Mouse (Mus musculus) monocyte, adult 2 months (primary cell): ENCODE results near the gene Atcay.

Source experiments
- DNase-seq, 2 experiments: peaks; one replicate each; pipeline ENCODE4 v3.0.0; 2022; ENCODE audit warnings: low spot score in 2 of 2, low read depth in 1 of 2

The Atcay gene

GRCm38 (mm10) chr10:81230438-81231332 is at the start of gene Atcay:
TSS of gene Atcay (minus strand) at chr10:81230833.
- no peak for DNase-seq

- DNase-seq = no peak
These were observed 48.9 kb upstream of the Atcay start for GRCm38 (mm10) chr10:81279496-81279895.

GRCm38 (mm10) chr10:81277676-81278075 is 47.0 kb upstream of the Atcay start:
- no peak for DNase-seq

GRCm38 (mm10) chr10:81273842-81274241 is 43.2 kb upstream of the Atcay start:
- no peak for DNase-seq

- no peak for DNase-seq
These were observed 41.7 kb upstream of the Atcay start for GRCm38 (mm10) chr10:81272356-81272755.

GRCm38 (mm10) chr10:81268643-81269412 is 38.2 kb upstream of the Atcay start:
- DNase-seq = no peak

GRCm38 (mm10) chr10:81268056-81268455 is 37.4 kb upstream of the Atcay start:
- DNase-seq = peak in 1 of 2 experiments; percentile 65

GRCm38 (mm10) chr10:81266211-81267105 is 35.8 kb upstream of the Atcay start, which contains the start of the genes Mrpl54 and Apba3:
TSS of gene Mrpl54 (minus strand) at chr10:81266934.
TSS of gene Apba3 (plus strand) at chr10:81266960.
- DNase-seq = peak; percentile 93 to 95

GRCm38 (mm10) chr10:81265540-81265939 is 34.9 kb upstream of the Atcay start:
- DNase-seq = no peak

GRCm38 (mm10) chr10:81261025-81261424 is 30.4 kb upstream of the Atcay start:
- no peak for DNase-seq

GRCm38 (mm10) chr10:81259225-81259884 is 28.7 kb upstream of the Atcay start:
- DNase-seq = no peak

GRCm38 (mm10) chr10:81257158-81258039 is 26.8 kb upstream of the Atcay start:
- peak in 1 of 2 experiments; percentile 31 for DNase-seq

GRCm38 (mm10) chr10:81254886-81255285 is 24.3 kb upstream of the Atcay start:
- no peak for DNase-seq

- no peak for DNase-seq
These were observed 22.1 kb upstream of the Atcay start, which contains the start of gene Matk for GRCm38 (mm10) chr10:81252424-81253419. TSS of gene Matk (plus strand) at chr10:81252935.

- DNase-seq = no peak
These were observed 18.8 kb upstream of the Atcay start for GRCm38 (mm10) chr10:81249442-81249841.

GRCm38 (mm10) chr10:81247804-81248203 is 17.2 kb upstream of the Atcay start:
- DNase-seq = no peak

GRCm38 (mm10) chr10:81245166-81245565 is 14.5 kb upstream of the Atcay start:
- DNase-seq = no peak

- DNase-seq = peak; percentile 55 to 80
These were observed 14.0 kb upstream of the Atcay start for GRCm38 (mm10) chr10:81244595-81244994.
